12 mouse cellular contexts compared by ENCODE assay signal in genomic region chr9:69662394-69662793, GRCm38 (mm10).
A peak's percentile ranks its signal among the peaks of the same experiment; 100 is the strongest.
DNase-seq lines count a peak whose midpoint lies in the region; ATAC-seq lines count a peak whose summit lies in the region.
"Had no signal": no experiment of that assay in that cellular context is flagged by ENCODE, and none has a peak within 500 bp of the region (broad histone marks: within the 10 kb centered on the region; RNA-seq: fewer than 3 reads in every experiment).

No protein-coding gene starts in this region.

- H3K9ac ChIP-seq in hindbrain, embryonic 11.5 days (ENCODE audit: low read depth, low read length): no peak overlapping the region
- no peak overlapping the region for H3K9ac ChIP-seq in hindbrain, embryonic 13.5 days
- H3K9ac ChIP-seq in midbrain, embryonic 15.5 days: no peak overlapping the region
- H3K9ac ChIP-seq: embryonic facial prominence, embryonic 15.5 days; neural tube, embryonic 13.5 days had no signal

- no peak for ATAC-seq in hindbrain, embryonic 11.5 days (ENCODE audit: low FRiP score)
- ATAC-seq in hindbrain, embryonic 13.5 days (ENCODE audit: low FRiP score): no peak
- ATAC-seq in midbrain, embryonic 15.5 days (replicated peaks): no peak
- ATAC-seq: hindbrain, embryonic 16.5 days had no signal

- H3K4me3 ChIP-seq in hindbrain, embryonic 11.5 days (ENCODE audit: low read depth, low read length): no peak overlapping the region
- no peak overlapping the region for H3K4me3 ChIP-seq in hindbrain, embryonic 13.5 days
- no peak overlapping the region for H3K4me3 ChIP-seq in midbrain, embryonic 10.5 days
- no peak overlapping the region for H3K4me3 ChIP-seq in midbrain, embryonic 15.5 days
- H3K4me3 ChIP-seq: embryonic facial prominence, embryonic 15.5 days; neural tube, embryonic 13.5 days had no signal

- no peaks in the 10 kb centered on the region for H3K36me3 ChIP-seq in hindbrain, embryonic 11.5 days (ENCODE audit: control insufficient read depth, insufficient read depth, low read length)
- H3K36me3 ChIP-seq in hindbrain, embryonic 13.5 days: no peaks in the 10 kb centered on the region
- no peaks in the 10 kb centered on the region for H3K36me3 ChIP-seq in midbrain, embryonic 10.5 days
- H3K36me3 ChIP-seq in midbrain, embryonic 15.5 days (replicated peaks): no peaks in the 10 kb centered on the region
- H3K36me3 ChIP-seq: embryonic facial prominence, embryonic 15.5 days; neural tube, embryonic 13.5 days had no signal

- no peaks in the 10 kb centered on the region for H3K4me1 ChIP-seq in hindbrain, embryonic 11.5 days (replicated peaks; ENCODE audit: control insufficient read depth, insufficient read depth, low read length)
- H3K4me1 ChIP-seq in hindbrain, embryonic 13.5 days (replicated peaks): peaks cover 6% of the 10 kb centered on the region; the same call in 1 of the 2 replicates
- peaks cover 2% of the 10 kb centered on the region for H3K4me1 ChIP-seq in midbrain, embryonic 10.5 days
- H3K4me1 ChIP-seq in midbrain, embryonic 15.5 days: no peaks in the 10 kb centered on the region
- H3K4me1 ChIP-seq: embryonic facial prominence, embryonic 15.5 days had no signal

- H3K4me2 ChIP-seq in hindbrain, embryonic 11.5 days (replicated peaks; ENCODE audit: low read depth, low read length): no peak overlapping the region
- no peak overlapping the region for H3K4me2 ChIP-seq in hindbrain, embryonic 13.5 days
- H3K4me2 ChIP-seq in midbrain, embryonic 15.5 days: no peak overlapping the region
- H3K4me2 ChIP-seq: embryonic facial prominence, embryonic 15.5 days; neural tube, embryonic 13.5 days had no signal

- H3K9me3 ChIP-seq in hindbrain, embryonic 11.5 days (ENCODE audit: control insufficient read depth, low read length): no peaks in the 10 kb centered on the region
- peaks cover 5% of the 10 kb centered on the region; the same call in 1 of the 2 replicates for H3K9me3 ChIP-seq in hindbrain, embryonic 13.5 days
- H3K9me3 ChIP-seq in midbrain, embryonic 10.5 days (replicated peaks): no peaks in the 10 kb centered on the region
- H3K9me3 ChIP-seq in midbrain, embryonic 15.5 days: no peaks in the 10 kb centered on the region
- H3K9me3 ChIP-seq: embryonic facial prominence, embryonic 15.5 days had no signal

- 38% methylated on average over 5 of the region's 5 CpGs for WGBS in hindbrain, embryonic 11.5 days
- 39% methylated on average over 5 of the region's 5 CpGs for WGBS in hindbrain, embryonic 13.5 days
- 38% methylated on average over 5 of the region's 5 CpGs for WGBS in midbrain, embryonic 10.5 days
- 37% methylated on average over 5 of the region's 5 CpGs for WGBS in midbrain, embryonic 15.5 days

- DNase-seq in hindbrain, embryonic 11.5 days (ENCODE audit: low spot score): peak; percentile 56
- DNase-seq in midbrain, embryonic 10.5 days (ENCODE audit: low spot score): peak; percentile 44
- DNase-seq in adrenal gland, postnatal 36 days: peak; percentile 8 to 40
- peak; percentile 20 for DNase-seq in lung, postnatal 36 days
- no peak for DNase-seq in cerebellum, adult 11 months
- no peak for DNase-seq in frontal cortex, postnatal 10 days (ENCODE audit: low spot score in 2 of 2)

- H3K27me3 ChIP-seq in hindbrain, embryonic 11.5 days (ENCODE audit: control insufficient read depth, insufficient read depth, low read length): 0 out of 2 replicates have a peak, but pooled peaks cover 2% of the 10 kb centered on the region
- H3K27me3 ChIP-seq in hindbrain, embryonic 13.5 days: peaks cover 5% of the 10 kb centered on the region; the same call in 1 of the 2 replicates
- peaks cover 31% of the 10 kb centered on the region for H3K27me3 ChIP-seq in midbrain, embryonic 10.5 days (ENCODE audit: low read depth, poor library complexity, severe bottlenecking)
- no peaks in the 10 kb centered on the region; the same call in 1 of the 2 replicates for H3K27me3 ChIP-seq in midbrain, embryonic 15.5 days (replicated peaks)

- H3K27ac ChIP-seq in hindbrain, embryonic 11.5 days (ENCODE audit: low read depth, low read length): no peak overlapping the region
- H3K27ac ChIP-seq in hindbrain, embryonic 13.5 days: no peak overlapping the region
- H3K27ac ChIP-seq in midbrain, embryonic 10.5 days (replicated peaks): no peak overlapping the region
- H3K27ac ChIP-seq in midbrain, embryonic 15.5 days: no peak overlapping the region
- H3K27ac ChIP-seq: embryonic facial prominence, embryonic 15.5 days; macrophage; neural tube, embryonic 13.5 days had no signal

Comparison
In these comparisons a context has a peak if more than half of its experiments do, and no peak if none do; other contexts are left out.
1. DNase-seq: peak in hindbrain, embryonic 11.5 days (single experiment), midbrain, embryonic 10.5 days (single experiment), adrenal gland, postnatal 36 days (2 of 2) and lung, postnatal 36 days (single experiment); none in cerebellum, adult 11 months (single experiment) and frontal cortex, postnatal 10 days (0 of 2).